Mouse (Mus musculus): Measurements from ENCODE around the gene Ptma. TPM values are rescaled to one million over a fixed set of nuclear protein-coding genes. Genes with fewer than 3 reads are reported as not detected.
A peak's percentile ranks its signal among the peaks of the same experiment; 100 is the strongest.

Gene Ptma
- polyA plus RNA-seq, 2 experiments, result 993 to 1,286 TPM

GRCm38 (mm10) chr1:86523776-86524618 lies 2.5 kb upstream of the Ptma start:
- Histone ChIP-seq H3K4me2 (ENCODE audit: low read depth) (peak overlapping the region; percentile 100), H3K36me3 (replicated peaks; ENCODE audit: control insufficient read depth, insufficient read depth, low read depth) (peaks cover 6% of the 10 kb centered on the region), H3K4me3 (ENCODE audit: insufficient read depth in 1 of 2, low read depth in 2 of 2, low read length in 2 of 2) (no peak overlapping the region), H3K9me3 (ENCODE audit: control insufficient read depth, low read length) (no peaks in the 10 kb centered on the region), H3K4me1 (replicated peaks; ENCODE audit: control insufficient read depth in 2 of 2, insufficient read depth in 2 of 2, low read length in 1 of 2) (peaks cover 17 to 20% of the 10 kb centered on the region in 2 experiments), H3K9ac (replicated peaks) (peak overlapping the region; percentile 71), H3K27ac (peak overlapping the region; percentile 91), H3K27me3 (ENCODE audit: control insufficient read depth, insufficient read depth, low read length) (no peaks in the 10 kb centered on the region)
- no peak for TF ChIP-seq CTCF (IDR thresholded peaks at IDR 0.05; ENCODE audit: low read depth)
- TF ChIP-seq EP300 (IDR thresholded peaks at IDR 0.05; ENCODE audit: low read depth), result peak; percentile 66
- 37% methylated on average over 8 of the region's 8 CpGs for WGBS (ENCODE audit: insufficient replicate concordance)
- DNase-seq (ENCODE audit: low read depth in 3 of 3, low spot score in 3 of 3) (peak; percentile 60 to 73 (median 67)), ATAC-seq (ENCODE audit: insufficient read depth) (peak; percentile 4; the same call in 1 of the 2 replicates)

- H3K27me3 ChIP-seq (ENCODE audit: control insufficient read depth, insufficient read depth, low read length), result no peaks in the 10 kb centered on the region
- peaks cover 20 to 28% of the 10 kb centered on the region in 2 experiments for H3K4me1 ChIP-seq (replicated peaks; ENCODE audit: control insufficient read depth in 2 of 2, insufficient read depth in 2 of 2, low read length in 1 of 2)
- WGBS (ENCODE audit: insufficient replicate concordance), result 3% methylated on average over 53 of the region's 53 CpGs
- DNase-seq (ENCODE audit: low read depth in 3 of 3, low spot score in 3 of 3), result peak; percentile 98 to 99 (median 99)
- TF ChIP-seq EP300 (IDR thresholded peaks at IDR 0.05; ENCODE audit: low read depth), result peak; percentile 35
- TF ChIP-seq CTCF (IDR thresholded peaks at IDR 0.05; ENCODE audit: low read depth), result peak; percentile 100
- H3K36me3 ChIP-seq (replicated peaks; ENCODE audit: control insufficient read depth, insufficient read depth, low read depth), result peaks cover 15% of the 10 kb centered on the region
- no peaks in the 10 kb centered on the region for H3K9me3 ChIP-seq (ENCODE audit: control insufficient read depth, low read length)
- peak overlapping the region; percentile 97 for H3K27ac ChIP-seq
- peak overlapping the region; percentile 94 for H3K9ac ChIP-seq (replicated peaks)
- H3K4me3 ChIP-seq (ENCODE audit: insufficient read depth in 1 of 2, low read depth in 2 of 2, low read length in 2 of 2), result peak overlapping the region; percentile 71 to 100
- peak; percentile 63 for ATAC-seq (ENCODE audit: insufficient read depth)
- H3K4me2 ChIP-seq (ENCODE audit: low read depth), result peak overlapping the region; percentile 100
These were observed 1.7 kb upstream of the Ptma start for GRCm38 (mm10) chr1:86524619-86525498.

GRCm38 (mm10) chr1:86525499-86526115 lies 919 bp upstream of the Ptma start:
- peak in 2 of 3 experiments; percentile 57 to 61 for DNase-seq (ENCODE audit: low read depth in 3 of 3, low spot score in 3 of 3)

GRCm38 (mm10) chr1:86526789-86527598 lies 468 bp downstream of the Ptma start:
- WGBS (ENCODE audit: insufficient replicate concordance), result under 1% methylated on average over 111 of the region's 111 CpGs

More at GRCm38 (mm10) chr1:86525499-86526115, 919 bp upstream of the Ptma start:
- under 1% methylated on average over 44 of the region's 44 CpGs for WGBS (ENCODE audit: insufficient replicate concordance)
- Histone ChIP-seq H3K4me3 (ENCODE audit: insufficient read depth in 1 of 2, low read depth in 2 of 2, low read length in 2 of 2) (peak overlapping the region; percentile 71 to 100), H3K27ac (peak overlapping the region; percentile 97), H3K4me1 (replicated peaks; ENCODE audit: control insufficient read depth in 2 of 2, insufficient read depth in 2 of 2, low read length in 1 of 2) (peaks cover 20 to 26% of the 10 kb centered on the region in 2 experiments), H3K9me3 (ENCODE audit: control insufficient read depth, low read length) (no peaks in the 10 kb centered on the region), H3K27me3 (ENCODE audit: control insufficient read depth, insufficient read depth, low read length) (no peaks in the 10 kb centered on the region), H3K4me2 (ENCODE audit: low read depth) (peak overlapping the region; percentile 100), H3K9ac (replicated peaks) (peak overlapping the region; percentile 94), H3K36me3 (replicated peaks; ENCODE audit: control insufficient read depth, insufficient read depth, low read depth) (peaks cover 16% of the 10 kb centered on the region)
- TF ChIP-seq CTCF (IDR thresholded peaks at IDR 0.05; ENCODE audit: low read depth) (no peak), EP300 (IDR thresholded peaks at IDR 0.05; ENCODE audit: low read depth) (no peak)
- peak; percentile 15; the same call in 1 of the 2 replicates for ATAC-seq (ENCODE audit: insufficient read depth)

More at GRCm38 (mm10) chr1:86526789-86527598, 468 bp downstream of the Ptma start:
- ATAC-seq (ENCODE audit: insufficient read depth) (no peak), DNase-seq (ENCODE audit: low read depth in 3 of 3, low spot score in 3 of 3) (no peak)
- peaks cover 20 to 26% of the 10 kb centered on the region in 2 experiments for H3K4me1 ChIP-seq (replicated peaks; ENCODE audit: control insufficient read depth in 2 of 2, insufficient read depth in 2 of 2, low read length in 1 of 2)
- H3K4me2 ChIP-seq (ENCODE audit: low read depth), result peak overlapping the region; percentile 100
- H3K36me3 ChIP-seq (replicated peaks; ENCODE audit: control insufficient read depth, insufficient read depth, low read depth), result peaks cover 26% of the 10 kb centered on the region
- no peaks in the 10 kb centered on the region for H3K27me3 ChIP-seq (ENCODE audit: control insufficient read depth, insufficient read depth, low read length)
- H3K9ac ChIP-seq (replicated peaks), result peak overlapping the region; percentile 100
- no peaks in the 10 kb centered on the region for H3K9me3 ChIP-seq (ENCODE audit: control insufficient read depth, low read length)
- H3K27ac ChIP-seq, result peak overlapping the region; percentile 93
- peak overlapping the region; percentile 83 to 100 for H3K4me3 ChIP-seq (ENCODE audit: insufficient read depth in 1 of 2, low read depth in 2 of 2, low read length in 2 of 2)
- TF ChIP-seq CTCF (IDR thresholded peaks at IDR 0.05; ENCODE audit: low read depth) (no peak), EP300 (IDR thresholded peaks at IDR 0.05; ENCODE audit: low read depth) (no peak)
